Mouse (Mus musculus): Measurements from ENCODE around the gene Tnfaip2.

Gene Tnfaip2

DNA sequence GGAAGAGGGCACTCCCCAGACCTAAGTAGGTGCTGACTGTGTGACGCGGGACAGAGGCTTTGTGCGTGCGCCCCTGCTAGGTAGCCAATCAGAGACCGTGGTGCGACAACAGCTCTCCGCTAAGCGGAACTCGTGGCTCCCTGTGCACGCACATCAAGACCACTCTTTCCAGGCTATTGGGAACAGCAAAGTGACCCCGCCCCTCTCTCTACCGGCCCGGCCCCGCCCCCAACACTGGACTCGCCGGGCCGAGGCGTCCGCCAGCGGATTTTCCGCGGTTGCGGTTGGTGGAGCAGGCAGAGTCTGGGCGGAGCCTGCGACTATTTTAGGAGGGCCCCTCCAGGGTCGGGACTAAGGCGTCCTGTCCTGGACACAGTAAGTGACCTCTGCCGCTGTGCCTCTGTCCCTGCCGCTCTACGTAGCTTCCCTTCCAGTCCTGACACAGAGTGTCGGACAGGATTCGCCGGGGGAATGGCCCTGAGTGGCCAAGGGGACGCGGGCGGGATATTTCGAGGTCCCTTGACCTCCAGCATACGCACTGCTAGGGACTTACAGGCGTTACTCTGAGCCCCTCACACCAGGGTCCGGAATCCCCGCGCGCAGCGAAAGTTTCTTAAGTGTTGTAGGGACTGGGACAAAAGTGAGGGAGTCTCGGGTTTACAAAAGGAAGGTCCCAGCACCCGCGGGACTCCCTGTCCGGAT is at the start of gene Tnfaip2:
Gene Tnfaip2, plus strand, starts transcription at position 161 of the 702 bp plus-strand sequence.
- no peak for DNase-seq (ENCODE audit: low spot score in 2 of 2)

DNA sequence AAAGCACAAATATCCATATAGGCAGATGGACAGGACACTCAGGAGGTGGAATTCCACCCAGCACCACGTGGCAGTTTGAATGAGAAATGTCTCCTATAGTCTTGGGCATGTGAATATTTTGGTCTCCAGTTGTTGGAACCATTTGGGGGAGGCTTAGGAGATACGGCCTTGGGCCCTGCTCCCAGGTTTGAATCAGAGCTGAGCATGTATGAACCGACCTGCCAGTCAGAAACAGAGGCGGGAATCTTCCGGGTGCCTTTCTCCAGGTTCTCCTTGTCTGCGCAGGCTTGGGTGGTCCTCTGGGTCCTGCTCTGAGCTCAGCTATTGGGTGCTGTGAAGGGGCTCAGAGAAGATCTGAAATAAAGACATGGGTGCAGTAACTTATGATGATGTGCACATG is 48.3 kb upstream of the Tnfaip2 start:
- DNase-seq (ENCODE audit: low spot score in 2 of 2): no peak

DNA sequence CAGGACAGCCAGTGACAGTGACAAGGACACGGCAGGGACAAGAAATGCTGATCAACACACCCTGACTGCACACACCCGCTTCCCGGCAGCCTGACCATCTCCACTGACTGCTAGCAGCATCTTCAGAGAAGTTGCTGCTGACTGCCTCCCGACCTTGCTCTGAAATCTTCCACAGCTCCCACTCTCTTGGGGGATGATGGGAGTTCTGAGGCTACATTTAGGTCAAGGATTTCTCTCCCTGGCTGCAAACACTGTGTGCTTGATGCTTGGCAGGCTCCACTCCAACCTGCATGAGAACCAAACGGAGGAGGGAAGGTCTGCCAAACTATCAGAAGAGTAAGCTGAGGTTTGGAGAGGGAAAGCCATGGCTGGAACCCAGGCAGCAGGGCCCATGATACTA is 45.3 kb upstream of the Tnfaip2 start:
- DNase-seq (ENCODE audit: low spot score in 2 of 2): no peak

DNA sequence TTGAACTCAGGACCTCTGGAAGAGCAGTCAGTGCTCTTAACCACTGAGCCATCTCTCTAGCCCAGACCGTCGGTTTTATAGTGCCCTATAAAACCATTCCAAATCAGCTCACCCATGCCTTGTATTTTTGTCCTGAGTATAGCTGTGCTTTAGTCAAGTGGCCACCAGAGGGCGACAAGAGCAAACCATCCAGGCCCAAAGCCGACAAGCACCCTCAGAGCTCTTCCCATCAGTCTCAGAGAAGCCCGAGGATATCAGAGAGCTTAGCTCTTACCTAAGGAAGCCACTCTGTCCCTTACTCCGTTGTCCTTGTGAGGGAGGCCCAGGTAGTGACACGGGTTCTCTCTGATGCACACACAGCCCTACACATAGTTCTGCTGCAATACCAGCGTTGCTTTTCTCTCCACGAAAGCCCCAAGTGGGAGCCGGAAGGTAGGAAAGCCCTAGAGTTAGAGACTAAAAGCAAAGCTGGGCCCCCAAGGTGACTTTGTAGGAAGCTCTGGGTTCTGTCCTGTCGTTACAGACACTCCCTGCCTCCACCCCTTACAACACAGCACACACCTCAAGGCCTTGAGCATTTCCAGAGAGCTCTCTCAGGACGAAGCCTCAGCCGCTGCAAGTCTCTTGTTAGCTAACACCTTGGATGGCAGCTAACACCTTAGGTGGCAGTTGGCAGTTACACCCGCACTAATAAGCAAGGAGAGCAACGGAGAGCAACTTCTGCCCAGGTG is 40.6 kb upstream of the Tnfaip2 start:
- DNase-seq (ENCODE audit: low spot score in 2 of 2): peak; percentile 48 to 73

DNA sequence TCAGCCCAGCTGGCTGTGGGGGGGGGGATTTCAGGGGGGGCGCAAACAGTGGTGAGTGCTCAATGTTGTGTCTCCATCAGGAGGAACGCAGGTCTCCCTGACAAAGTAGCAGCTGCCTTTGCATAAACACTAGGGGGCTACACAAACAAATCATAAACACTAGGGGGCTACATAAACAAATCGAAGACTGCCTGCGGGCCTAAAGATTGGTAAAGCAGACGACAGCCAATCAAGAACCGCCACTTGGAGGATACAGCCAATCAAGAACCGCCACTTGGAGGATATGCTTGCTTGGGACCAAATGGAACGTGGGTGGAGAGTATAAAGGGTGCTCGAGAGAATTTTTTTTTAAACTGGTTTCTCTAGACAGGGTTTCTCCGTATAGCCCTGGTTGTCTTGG is 37.4 kb upstream of the Tnfaip2 start:
- DNase-seq (ENCODE audit: low spot score in 2 of 2): no peak

DNA sequence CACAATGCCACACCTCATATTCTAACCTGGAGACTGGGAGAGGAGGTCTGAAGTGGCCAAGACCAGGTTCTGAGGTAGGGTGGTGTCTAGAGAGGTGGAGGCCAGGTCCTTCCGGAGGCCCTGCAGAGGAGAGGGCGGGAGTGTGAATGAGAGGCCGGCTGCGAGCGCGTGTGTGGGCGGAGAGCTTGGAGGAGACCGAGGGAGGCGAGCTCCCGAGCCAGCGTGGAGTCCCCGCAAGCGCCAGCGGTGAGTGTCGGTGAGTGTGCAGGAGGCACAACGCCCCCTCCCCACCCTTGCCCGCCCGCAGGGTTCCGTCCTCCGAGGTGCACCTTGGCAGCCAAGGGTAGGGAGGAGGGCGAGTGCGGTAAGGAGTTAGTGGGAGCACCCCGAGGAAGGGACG is 35.6 kb upstream of the Tnfaip2 start, which contains the start of gene Lbhd2:
Gene Lbhd2, plus strand, starts transcription at position 188 of the 400 bp plus-strand sequence.
- DNase-seq (ENCODE audit: low spot score in 2 of 2): no peak

DNA sequence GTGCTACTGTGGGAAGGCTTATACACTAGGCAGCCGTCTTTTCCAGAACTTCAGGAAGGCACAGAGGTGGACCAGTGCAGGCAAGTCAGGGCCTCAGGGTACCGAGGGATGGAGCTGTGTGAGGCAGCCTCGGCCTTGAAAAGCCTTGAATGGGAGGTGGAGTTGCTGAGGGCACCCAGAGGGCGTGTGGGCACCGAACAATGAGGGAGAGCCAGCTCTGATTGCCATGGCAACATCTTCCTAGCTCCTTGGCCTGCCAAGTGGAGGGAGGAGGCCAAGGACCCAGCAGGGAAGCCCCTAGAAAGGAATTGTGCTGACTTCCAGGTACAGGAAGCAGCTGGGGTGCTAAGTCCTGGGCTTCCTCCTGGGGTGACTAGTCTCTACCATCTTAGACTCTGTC is 32.7 kb upstream of the Tnfaip2 start:
- DNase-seq (ENCODE audit: low spot score in 2 of 2): no peak

DNA sequence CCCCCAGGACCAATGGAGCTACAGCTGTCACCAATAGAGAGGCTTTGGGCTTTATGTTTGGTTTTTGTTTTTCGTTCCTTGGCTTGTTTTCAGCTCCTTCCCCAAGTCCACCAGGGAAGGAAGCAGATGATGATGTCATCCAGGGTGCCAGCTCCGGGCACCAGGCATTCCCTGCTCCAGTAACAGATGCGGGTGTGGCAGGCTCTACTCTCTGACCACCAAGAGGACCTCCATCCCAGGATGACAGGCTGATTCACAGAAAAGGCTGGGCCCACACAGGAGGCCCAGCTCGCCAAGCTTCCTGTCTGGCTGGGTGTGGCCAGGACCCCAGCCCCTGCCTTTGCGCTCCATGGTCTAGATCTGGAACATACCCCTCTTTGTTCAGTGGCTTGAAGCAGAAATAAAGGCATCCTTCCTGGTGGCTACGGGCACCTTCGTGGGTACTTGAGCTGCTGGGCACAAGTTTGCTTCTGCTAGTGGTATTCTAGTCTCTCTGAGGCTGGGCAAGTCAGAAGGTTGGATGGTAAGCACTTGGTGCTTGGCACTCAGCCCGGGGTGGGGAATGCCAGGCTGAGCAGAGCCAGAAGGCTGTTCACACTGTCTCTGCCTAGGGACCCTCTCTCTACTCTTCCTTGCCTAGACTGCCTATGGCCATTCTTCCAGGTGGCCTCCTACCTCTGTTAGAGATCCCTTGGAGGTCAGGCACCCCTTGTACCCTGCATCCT is 30.5 kb upstream of the Tnfaip2 start:
- no peak for DNase-seq (ENCODE audit: low spot score in 2 of 2)

DNA sequence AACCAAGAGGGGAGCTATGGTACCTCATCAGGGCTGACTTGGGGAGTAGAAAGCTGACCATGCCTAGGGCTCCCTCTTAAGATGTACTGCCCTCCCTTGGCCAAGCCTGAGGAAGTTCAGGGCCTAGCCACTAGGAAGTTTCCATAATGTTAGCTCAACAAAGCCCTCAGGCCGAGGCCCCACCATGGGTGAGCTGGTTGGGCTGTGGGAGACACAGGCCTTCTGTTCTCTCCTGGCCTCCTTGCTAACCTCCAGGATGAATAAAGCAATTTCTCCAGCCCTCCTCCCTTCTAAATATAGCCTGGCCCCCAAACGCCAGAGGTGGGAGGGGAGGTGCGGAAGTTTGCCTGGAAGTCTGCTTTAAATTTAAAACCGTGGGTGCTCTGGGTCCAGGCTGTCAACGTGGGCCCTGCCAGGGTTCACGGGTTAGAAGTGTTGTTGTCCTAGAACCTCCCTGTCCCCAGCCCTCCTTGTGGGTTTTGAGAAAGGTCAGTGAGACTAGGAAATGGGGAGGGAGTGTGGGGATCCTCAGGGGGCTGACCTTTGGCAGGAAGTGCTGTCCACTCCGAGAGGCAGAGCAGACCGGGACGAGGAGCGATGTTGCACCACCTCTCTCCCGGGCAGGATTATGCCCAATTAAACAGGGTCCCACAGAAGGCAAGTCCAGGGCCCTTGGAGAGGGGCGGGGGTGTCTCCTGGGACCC is 29.5 kb upstream of the Tnfaip2 start:
- DNase-seq (ENCODE audit: low spot score in 2 of 2): no peak

DNA sequence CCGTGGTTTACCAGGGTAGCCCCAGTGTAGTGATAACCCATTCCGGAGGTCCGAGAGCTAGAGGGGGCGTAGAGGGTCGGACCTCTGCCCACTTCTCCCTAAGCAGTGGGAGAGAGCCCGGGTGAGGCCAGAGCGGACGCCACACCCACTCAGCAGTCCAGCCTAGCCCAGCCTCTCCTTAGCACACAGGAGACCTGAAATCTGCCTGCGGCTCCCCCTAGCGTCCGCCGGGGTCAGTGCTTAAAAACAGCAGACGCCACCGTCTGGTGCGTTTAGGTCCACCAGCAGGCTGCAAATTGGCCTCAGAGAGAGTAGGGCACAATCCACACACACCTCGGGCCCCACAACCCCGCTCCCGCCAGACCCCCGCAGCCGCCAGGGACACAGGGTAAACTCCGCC is 29.0 kb upstream of the Tnfaip2 start:
- peak; percentile 76 to 84 for DNase-seq (ENCODE audit: low spot score in 2 of 2)

DNA sequence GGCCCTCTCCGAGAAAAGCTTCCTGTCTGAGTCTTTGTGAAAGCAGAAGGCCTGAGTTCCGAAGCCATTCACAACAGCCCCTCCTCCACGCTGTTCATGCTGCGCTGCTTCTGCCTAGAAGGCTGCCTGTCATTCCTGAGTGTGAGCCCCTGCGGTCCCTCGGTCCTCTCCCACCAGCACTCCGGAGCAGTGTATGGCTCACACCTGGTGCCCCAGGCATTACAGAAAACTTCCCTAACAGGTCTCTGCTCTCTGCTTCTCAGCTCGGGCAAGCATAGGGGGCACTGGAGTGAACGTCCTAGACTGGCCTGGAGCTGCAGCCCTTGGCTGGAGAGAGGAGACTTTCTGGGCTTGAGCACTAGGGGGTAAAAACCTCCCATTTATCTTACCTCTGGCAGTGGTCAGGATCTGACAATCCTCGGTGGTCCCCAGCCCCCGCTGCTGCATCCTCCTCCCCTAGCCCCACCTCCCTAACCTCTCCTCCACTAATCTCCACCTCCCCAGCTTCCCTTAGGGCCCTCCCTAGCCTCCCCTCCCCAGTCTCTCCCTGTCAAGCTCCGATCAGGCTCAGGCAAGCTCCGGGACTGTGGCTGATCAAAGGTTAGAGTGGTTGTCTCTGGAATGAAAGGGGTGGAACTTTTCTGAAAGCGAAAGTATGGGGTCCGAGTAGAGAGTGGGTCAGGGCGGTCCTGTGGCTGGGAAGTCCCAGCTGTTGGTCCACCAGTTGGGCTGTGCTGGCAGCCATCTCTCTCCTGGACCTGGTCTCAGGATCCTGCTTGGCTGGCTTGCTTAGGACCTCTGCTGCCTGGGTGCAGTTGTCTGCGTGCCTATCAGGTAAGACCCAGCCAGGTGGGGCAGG is 25.1 kb upstream of the Tnfaip2 start, which contains the start of gene Exoc3l4:
Gene Exoc3l4, plus strand, starts transcription at position 97 of the 859 bp plus-strand sequence.
- DNase-seq (ENCODE audit: low spot score in 2 of 2): peak in 1 of 2 experiments; percentile 12

DNA sequence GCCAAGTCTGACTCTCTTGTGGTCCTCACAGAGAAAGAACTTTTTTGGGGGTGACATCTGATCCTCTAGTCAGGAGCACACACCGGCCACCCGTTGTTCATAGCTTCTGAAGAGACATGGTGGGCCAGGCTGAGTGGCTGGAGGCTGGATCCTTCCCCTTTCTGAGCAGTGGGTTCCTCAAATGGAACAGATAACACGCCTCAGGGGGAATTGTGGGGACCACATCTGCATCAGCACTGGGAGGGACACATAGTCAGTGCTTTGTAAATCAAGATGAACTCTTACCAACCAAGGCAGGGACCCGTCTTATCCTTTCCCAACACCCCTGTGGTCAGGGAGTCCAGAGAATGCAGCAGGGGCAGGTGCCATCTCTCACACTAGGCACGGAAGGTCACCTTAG is 22.4 kb upstream of the Tnfaip2 start:
- no peak for DNase-seq (ENCODE audit: low spot score in 2 of 2)

DNA sequence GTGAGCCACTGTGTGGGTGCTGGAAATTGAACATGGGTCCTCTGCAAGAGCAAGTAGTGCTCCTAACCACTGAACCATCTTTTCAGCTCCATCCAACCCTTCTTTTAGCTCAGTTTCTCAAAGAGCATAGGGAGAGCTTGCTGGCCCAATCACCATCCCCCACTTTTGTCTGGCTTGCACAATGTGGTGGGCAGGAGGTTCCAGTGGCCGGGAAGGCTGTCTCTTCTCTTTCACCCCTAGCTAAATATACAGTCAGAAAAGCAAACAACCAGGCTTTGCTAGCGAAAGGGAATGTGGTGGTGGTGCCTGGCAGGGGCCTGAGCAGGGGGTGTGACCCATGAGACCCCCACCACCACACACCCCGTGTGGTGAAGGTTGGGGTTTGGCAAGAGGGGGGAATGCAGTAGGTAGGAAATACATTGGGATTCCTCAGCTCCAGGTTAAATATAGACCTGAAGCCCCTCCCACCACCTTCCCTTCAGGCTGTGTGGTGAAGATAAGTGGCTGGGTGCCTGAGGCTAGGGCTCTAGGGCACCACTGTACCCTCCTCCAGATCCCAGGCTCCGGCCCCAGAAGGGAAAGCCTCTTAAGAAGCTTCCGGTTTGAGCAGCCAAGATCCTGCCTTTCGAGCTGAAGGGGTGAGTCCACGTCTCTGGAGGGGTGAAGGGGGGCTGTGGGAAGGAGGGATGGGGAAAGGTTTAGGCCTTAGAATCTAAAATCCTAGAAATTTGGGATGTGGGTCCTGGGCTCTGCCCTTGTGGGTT is 21.1 kb upstream of the Tnfaip2 start:
- no peak for DNase-seq (ENCODE audit: low spot score in 2 of 2)

DNA sequence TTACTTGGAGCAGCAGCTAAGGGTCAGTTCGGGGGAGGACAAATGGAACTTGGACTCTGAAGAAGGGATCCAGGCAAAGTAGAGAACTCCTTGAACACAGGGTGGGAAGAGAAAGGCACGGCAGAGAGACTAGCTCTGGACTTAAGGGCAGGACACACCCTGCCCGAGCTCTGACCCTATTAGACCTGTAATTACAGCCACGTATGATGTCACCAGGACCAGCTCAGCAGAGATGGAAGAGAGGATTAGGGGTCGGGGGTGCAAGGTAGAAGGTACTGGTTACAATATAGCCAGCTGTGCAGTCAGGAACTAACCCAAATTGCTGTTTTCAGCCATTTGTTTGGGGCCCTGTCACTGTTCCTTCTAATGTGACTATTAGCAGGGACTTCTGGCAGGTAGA is 19.4 kb upstream of the Tnfaip2 start:
- no peak for DNase-seq (ENCODE audit: low spot score in 2 of 2)

DNA sequence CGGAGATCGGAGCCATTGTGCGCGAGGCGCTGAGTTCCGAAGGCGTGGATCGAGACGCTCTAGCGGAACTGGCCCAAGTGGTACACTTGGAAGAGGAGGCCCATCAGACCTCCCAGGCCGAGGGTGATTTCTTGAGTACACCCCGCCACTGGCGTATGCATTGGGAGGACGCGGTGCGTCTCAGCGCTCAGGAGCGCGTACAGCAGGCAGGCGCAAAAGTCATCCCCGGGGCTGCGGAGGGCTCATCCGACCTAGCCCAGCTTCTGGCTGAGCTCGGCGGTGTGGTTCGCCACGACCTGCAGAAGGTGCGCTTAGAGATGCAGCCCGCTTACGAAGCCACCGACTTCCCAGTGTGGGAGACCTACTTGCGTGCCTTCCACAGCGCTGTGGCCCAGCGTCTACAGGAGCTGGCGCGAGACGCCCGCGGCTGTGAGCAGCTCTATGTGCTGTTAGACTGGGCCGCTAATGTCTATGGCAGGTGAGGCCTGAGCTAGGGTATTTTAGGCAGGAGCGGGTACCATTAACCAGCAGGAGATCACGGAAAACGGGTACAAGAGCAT is 18.6 kb upstream of the Tnfaip2 start:
- no peak for DNase-seq (ENCODE audit: low spot score in 2 of 2)

DNA sequence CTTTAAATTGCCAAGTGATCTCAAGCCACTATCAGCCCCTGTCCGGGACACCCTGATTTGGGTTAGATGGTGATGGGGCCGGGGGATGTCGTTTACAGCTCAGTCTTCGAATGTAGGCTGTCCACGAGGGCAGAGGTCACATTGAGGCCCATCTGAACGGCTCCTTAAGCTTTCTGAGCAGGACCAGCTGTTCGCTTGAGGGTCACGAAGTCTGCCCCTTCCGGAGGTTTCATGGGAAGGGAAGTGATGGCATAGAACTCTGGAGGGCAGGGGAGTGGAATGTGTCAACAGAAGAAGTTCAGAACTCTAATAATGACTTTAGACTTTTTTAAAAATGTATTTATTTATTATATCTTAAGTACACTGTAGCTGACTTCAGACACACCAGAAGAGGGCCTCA is 17.7 kb upstream of the Tnfaip2 start:
- no peak for DNase-seq (ENCODE audit: low spot score in 2 of 2)

DNA sequence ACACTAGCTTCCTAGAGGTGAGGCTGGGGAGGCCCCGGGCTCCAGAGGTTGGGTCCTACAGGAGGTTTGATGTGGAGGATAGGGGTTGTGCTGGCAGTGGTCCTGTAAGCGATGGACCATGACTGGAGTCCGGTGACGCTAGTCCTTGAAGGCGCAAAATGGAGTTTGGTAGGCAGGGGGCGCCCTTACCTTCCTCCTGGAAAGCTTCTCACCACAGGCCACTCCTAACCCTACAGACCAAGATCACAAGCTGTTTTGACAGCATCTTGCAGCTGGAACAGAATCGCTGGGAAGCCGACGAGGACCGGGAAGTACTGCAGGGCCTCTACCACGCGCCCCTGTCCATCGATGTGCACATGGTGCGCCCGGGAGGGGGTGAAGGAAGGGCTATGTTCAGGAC is 17.0 kb upstream of the Tnfaip2 start:
- DNase-seq (ENCODE audit: low spot score in 2 of 2): peak in 1 of 2 experiments; percentile 75

DNA sequence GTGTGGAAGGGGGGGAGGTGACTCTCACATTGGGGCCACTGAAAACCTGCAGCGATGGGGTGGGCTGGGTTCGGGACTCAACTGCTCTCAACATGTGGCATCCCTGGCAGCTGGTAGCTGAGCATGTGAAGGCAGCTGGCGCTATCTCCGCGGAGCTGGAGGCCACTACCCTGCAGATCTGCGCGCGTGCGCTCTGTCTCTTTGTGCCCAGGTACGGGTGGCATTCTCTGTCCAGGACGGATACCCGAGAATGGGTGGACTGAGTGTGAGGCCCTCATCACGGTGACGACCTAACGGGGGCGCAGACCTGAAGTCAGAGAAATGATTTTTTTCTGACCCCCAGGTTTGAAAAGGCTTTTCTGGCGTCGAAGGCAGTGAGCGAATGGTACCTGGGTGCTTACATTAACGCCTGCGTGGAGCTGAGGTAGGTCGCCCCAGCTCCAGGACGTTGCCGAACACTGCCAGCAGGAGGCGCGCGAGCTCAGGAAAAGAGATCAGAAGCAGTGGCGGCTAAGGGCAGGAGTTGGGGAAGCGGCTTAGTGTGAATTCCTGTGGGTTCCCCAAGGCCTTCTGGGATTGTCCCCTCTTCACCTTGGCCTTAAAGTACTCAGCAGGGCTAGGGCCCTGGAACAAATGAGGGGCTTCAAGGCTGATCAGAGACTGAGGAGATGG is 16.3 kb upstream of the Tnfaip2 start:
- peak; percentile 53 to 86 for DNase-seq (ENCODE audit: low spot score in 2 of 2)

DNA sequence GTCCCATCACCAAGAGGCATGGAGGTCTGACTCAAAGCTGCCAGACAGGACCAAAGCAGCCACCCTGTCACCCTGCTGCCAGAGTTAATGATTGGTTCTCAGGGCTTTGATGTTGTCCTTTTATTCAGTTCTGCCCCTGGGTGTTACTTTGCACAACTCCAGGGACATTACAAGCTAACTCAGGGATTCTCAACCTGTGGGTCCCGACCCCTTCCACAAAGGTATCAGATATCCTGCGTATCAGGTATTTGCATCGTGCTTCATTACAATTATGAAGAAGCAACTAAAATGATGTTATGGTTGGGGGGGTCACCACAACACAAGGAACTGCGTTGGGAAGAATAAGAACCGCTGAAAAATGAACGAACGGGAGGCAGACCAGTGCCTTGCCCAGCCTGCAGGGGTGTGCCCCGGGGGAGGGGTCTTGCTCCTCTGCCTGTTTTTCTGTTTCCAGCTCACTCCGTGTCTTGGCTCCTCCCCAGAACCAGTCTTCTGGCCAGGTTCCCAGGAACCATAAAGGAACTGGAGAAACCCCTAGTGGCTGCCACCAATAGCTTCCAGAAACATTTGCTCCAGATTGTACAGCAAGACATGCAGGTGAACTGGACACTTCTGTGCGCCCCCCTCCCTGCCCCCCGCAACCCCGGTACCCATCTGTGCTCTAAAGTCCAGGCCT is 14.7 kb upstream of the Tnfaip2 start:
- no peak for DNase-seq (ENCODE audit: low spot score in 2 of 2)

All from frontal cortex, postnatal 10 days (tissue).